Mouse (Mus musculus) embryonic facial prominence, embryonic 10.5 days (tissue): ENCODE data around the gene Flrt1. TPM values are rescaled to one million over a fixed set of nuclear protein-coding genes. Genes with fewer than 3 reads are reported as not detected.
"Not testable (repeated sequence)": the region's sequence is repeated elsewhere in the genome, so short reads cannot be mapped to it uniquely, and the experiment has no call there.

Experiments
- DNase-seq: peaks from one replicate; pipeline ENCODE4 v3.0.0-alpha.2; 2017; ENCODE audit warnings: low spot score
- H3K27ac ChIP-seq: fragments of 300-500 bp; sonication (generic); replicated peaks from 2 replicates; pipeline ENCODE4 v1.5.1; 2016; ENCODE audit warnings: mild to moderate bottlenecking
- H3K27me3 ChIP-seq: fragments of 300-500 bp; sonication (generic); replicated peaks from 2 replicates; pipeline ENCODE4 v1.6.1; 2016; ENCODE audit warnings: low read depth, mild to moderate bottlenecking; ENCODE audit not compliant: poor library complexity, severe bottlenecking
- H3K36me3 ChIP-seq: fragments of 300-500 bp; sonication (generic); replicated peaks from 2 replicates; pipeline ENCODE4 v1.6.1; 2016; ENCODE audit warnings: mild to moderate bottlenecking, moderate library complexity
- H3K4me1 ChIP-seq: fragments of 300-500 bp; sonication (generic); 2 replicates; pipeline ENCODE4 v1.6.1; 2016
- H3K4me3 ChIP-seq: fragments of 300-500 bp; sonication (generic); 2 replicates; pipeline ENCODE4 v1.5.1; 2016; ENCODE audit warnings: mild to moderate bottlenecking, moderate library complexity
- H3K9me3 ChIP-seq: fragments of 300-500 bp; sonication (generic); 2 replicates; pipeline ENCODE4 v1.6.1; 2016; ENCODE audit warnings: mild to moderate bottlenecking
- WGBS: fragments of 180-500 bp; shearing (Covaris S2); methylation state at CpG from one replicate; pipeline ENCODE4 v1.1.7; 2016; 5-methylcytosine and 5-hydroxymethylcytosine counted together
- polyA plus RNA-seq: library from polyadenylated mRNA; unstranded; fragments of >200 nt; fragmentation: Nextera tagmentation; extraction: Ambion mirVana; gene quantifications from 2 replicates; pipeline ENCODE4 v1.2.1, GENCODE M21; 2016

The Flrt1 gene
- polyA plus RNA-seq, 1 experiment from 2014 or later = 2.9 TPM

DNA sequence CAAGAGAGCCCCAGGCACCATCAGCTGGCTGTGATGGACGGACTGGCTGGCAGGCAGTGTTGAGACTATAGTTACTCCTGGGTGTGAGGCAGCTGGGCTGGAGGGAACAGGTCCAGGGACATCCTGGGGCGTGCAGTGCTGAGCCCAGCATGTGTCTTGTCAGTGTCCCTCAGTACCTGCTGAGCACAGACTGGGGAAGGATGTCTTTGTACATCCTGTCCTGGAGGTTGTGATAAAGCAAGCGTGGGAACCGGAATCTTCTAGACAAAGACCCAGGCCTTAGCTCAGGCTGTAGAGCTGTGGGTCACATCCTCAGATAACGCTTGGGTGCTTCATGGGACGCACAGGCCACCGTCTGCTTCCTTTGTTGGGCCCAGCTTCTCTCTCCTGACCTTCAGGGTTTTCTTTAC lies 15.7 kb downstream of the Flrt1 start:
- 35% methylated on average over 7 of the region's 7 CpGs for WGBS
- H3K4me1 ChIP-seq = peaks cover 66% of the 10 kb centered on the region
- H3K27ac ChIP-seq = peak overlapping the region; percentile 24
- no peaks in the 10 kb centered on the region for H3K9me3 ChIP-seq
- H3K27me3 ChIP-seq = peaks cover 89% of the 10 kb centered on the region
- no peaks in the 10 kb centered on the region for H3K36me3 ChIP-seq
- no peak overlapping the region for H3K4me3 ChIP-seq
- no peak for DNase-seq

DNA sequence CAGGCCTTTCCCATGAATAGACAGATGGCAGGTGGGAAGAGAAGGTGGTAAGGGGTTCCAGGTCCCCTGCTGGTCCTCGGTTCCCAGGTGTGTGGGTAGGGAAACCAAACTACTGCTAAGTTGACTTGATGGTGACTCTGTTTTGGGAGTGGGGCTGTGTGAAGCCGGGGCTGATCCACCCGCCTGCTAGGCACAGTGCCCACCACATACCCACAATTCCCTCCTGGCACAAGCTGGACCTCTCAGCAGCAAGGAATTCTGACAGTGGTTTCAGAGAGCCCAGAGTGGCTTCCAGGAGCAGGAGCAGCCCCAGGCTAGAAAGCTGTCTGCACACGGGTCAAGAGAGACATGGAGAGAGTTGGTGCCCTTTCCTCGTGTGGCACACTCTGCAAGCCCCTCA lies 16.5 kb downstream of the Flrt1 start:
- Histone ChIP-seq H3K9me3 (no peaks in the 10 kb centered on the region), H3K27me3 (peaks cover 91% of the 10 kb centered on the region), H3K4me1 (peaks cover 67% of the 10 kb centered on the region), H3K36me3 (no peaks in the 10 kb centered on the region), H3K4me3 (no peak overlapping the region), H3K27ac (no peak overlapping the region)
- 58% methylated on average over 5 of the region's 5 CpGs for WGBS
- DNase-seq = no peak

DNA sequence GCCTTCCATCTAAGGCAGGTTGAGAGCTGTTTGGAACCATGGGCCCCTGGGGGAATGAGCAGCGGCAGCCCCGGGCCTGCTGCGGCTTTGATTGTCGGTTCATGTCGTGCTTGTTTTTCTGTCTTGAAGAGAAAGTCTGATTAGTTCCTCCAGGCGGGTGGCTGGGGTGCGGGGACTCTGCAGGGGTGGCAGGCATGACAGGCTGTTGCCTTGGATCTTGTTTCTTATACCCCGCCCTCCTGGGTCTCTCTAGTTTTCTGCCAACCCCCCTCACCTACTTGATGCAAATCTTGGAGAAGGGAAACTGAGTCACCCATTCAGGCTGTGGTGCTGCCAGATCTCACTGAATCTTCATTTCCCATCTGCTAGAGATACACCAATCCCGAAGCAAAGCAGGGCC lies 17.0 kb downstream of the Flrt1 start:
- no peaks in the 10 kb centered on the region for H3K9me3 ChIP-seq
- DNase-seq = no peak
- no peak overlapping the region for H3K27ac ChIP-seq
- no peaks in the 10 kb centered on the region for H3K36me3 ChIP-seq
- H3K27me3 ChIP-seq = peaks cover 95% of the 10 kb centered on the region
- H3K4me3 ChIP-seq = 0 out of 2 replicates have a peak overlapping the region, but pooled peaks have one; percentile 9
- 15% methylated on average over 9 of the region's 9 CpGs for WGBS
- peaks cover 68% of the 10 kb centered on the region for H3K4me1 ChIP-seq

DNA sequence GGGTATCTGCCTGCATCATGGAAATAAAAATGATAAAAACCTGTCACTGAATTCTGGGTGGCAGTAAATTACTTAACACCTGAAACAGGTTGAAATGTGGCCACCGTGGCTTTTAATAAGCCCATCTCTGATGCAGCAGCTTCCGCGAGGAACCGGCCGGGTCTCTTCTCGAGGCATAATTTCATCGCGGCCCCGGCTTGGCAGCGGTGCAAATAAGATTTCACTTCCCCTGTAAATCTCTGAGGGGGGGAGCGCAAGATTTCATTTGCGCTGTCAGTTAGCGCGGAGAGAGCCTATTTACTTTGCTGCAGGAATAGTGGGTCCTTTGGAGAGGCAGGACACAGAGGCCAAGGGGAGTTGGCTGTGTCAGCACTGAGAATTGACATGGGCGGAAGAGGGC lies 20.8 kb downstream of the Flrt1 start:
- no peak for DNase-seq
- Histone ChIP-seq H3K27me3 (peaks cover 82% of the 10 kb centered on the region), H3K4me1 (peaks cover 42% of the 10 kb centered on the region), H3K9me3 (no peaks in the 10 kb centered on the region), H3K4me3 (no peak overlapping the region), H3K36me3 (no peaks in the 10 kb centered on the region), H3K27ac (no peak overlapping the region)
- WGBS = 84% methylated on average over 15 of the region's 15 CpGs

DNA sequence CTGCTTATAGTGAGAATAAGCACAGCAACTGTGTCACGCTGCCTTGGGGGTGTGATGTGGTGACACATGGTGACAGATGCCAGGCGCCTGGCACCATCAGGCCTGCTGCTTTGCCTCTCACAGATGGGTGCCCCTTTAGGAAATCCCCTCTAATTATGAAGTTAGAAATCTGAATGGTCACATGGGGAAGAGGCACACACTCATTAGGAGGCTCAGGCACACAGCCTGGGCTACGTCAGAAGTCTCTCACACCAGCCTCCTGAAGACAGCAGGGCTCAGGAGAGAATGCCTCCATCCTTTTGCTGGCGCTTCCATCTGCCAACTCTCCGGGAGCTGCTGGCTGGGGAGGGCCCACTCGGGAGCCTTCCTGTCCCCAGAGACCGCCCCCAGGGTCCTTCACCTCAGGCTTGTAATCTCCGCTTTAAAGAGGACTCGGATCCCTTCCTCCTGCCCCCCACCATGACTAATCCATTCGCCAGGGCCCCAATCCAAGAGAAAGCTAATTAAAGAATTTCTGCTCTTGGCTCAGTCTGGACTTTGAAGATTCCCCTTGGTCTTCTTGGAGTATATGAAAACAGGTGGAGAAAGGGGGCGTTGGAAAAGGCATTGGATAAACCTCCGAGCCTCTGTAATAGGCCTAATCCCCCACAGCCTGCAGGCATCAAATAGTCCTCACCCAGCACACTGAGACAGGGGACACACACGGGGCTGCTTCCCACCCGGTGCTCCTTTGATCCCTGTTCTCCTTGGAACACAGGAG lies 22.3 kb downstream of the Flrt1 start:
- Histone ChIP-seq H3K4me1 (peaks cover 38% of the 10 kb centered on the region), H3K36me3 (no peaks in the 10 kb centered on the region), H3K27ac (no peak overlapping the region), H3K9me3 (no peaks in the 10 kb centered on the region), H3K27me3 (peaks cover 67% of the 10 kb centered on the region), H3K4me3 (no peak overlapping the region)
- 23% methylated on average over 14 of the region's 14 CpGs for WGBS
- DNase-seq = no peak

DNA sequence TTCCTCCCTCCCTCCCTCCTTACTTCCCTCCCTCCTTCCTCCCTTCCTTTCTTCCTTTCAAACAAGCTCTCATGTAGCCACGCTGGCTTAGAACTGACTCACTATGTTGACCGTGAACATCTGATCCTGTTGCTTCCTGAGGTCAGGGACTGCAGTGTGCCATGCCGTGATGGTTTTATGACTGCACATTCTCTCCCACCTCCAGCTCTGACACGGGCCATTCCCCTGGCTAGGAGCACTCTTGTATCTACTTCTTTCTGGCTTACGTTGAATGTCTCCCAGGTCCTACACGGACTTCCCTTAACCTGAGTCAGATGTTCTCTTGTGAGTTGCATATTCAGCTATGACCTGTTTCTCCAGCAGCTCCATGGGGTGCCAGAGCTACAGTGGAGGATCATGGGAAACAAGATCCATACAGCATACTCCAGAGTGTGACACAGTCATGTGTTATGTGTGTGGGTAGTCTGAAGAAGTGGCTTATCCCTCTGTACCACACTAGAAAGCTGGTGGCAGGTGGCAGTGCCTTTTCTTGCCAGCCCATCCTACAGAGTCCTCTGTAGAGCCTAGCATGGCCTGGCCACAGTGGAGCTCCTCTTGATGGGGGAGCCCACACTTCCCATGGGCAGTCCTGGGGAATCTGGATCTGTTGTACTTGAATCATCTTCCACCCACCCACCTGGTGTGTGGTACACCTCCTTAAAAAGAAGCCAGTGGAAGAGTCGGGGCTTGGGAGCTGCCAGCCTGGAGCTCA lies 23.8 kb downstream of the Flrt1 start:
- DNase-seq = no peak
- 83% methylated on average over 7 of the region's 7 CpGs for WGBS
- peaks cover 38% of the 10 kb centered on the region for H3K4me1 ChIP-seq
- peaks cover 52% of the 10 kb centered on the region for H3K27me3 ChIP-seq
- no peaks in the 10 kb centered on the region for H3K9me3 ChIP-seq
- no peaks in the 10 kb centered on the region for H3K36me3 ChIP-seq
- H3K4me3 ChIP-seq = no peak overlapping the region
- H3K27ac ChIP-seq = no peak overlapping the region

DNA sequence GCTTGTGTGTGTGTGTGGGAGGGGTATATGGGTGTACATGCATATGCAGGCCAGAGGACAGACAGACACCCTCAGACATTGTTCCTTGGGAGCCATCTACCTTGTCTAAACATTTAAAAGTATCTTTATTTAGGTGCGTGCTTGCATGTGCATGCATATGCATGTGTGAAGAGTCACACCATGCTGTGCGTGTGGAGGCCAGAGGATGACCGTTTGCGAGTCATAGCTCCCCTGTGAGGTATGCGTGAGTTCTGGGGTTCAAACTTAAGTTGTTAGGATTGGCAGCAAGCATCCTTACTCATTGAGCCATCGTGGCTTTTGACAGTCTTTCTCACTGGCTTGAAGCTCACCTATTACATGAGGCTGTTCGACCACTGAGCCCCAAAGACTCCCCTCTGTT lies 27.3 kb downstream of the Flrt1 start:
- Histone ChIP-seq H3K9me3 (no peaks in the 10 kb centered on the region), H3K27me3 (peaks cover 31% of the 10 kb centered on the region), H3K27ac (no peak overlapping the region), H3K36me3 (no peaks in the 10 kb centered on the region), H3K4me3 (no peak overlapping the region), H3K4me1 (peaks cover 30% of the 10 kb centered on the region)
- DNase-seq = no peak
- 89% methylated on average over 7 of the region's 7 CpGs for WGBS

DNA sequence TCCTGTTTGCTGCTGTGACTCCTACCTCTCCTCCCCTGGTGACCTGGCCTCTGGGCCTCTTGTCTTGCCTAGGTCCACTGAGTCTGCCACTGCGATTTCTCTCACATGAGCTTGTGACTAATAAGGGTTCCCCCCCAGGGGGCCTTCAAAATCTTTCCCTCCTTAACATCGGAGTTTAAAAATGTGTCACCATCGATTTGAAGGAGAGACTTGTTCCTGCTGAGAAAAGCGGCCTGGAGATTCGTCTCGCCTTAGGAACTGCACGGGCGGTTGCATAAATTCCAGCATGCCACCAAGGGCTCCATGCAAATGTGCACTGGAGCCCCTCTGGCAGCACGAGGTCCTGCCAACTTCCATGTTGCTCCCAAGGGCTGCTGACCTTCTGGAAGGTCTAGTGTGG lies 27.9 kb downstream of the Flrt1 start:
- Histone ChIP-seq H3K4me1 (peaks cover 31% of the 10 kb centered on the region), H3K36me3 (no peaks in the 10 kb centered on the region), H3K9me3 (no peaks in the 10 kb centered on the region), H3K4me3 (no peak overlapping the region), H3K27ac (no peak overlapping the region), H3K27me3 (peaks cover 31% of the 10 kb centered on the region)
- 64% methylated on average over 9 of the region's 9 CpGs for WGBS
- DNase-seq = no peak

DNA sequence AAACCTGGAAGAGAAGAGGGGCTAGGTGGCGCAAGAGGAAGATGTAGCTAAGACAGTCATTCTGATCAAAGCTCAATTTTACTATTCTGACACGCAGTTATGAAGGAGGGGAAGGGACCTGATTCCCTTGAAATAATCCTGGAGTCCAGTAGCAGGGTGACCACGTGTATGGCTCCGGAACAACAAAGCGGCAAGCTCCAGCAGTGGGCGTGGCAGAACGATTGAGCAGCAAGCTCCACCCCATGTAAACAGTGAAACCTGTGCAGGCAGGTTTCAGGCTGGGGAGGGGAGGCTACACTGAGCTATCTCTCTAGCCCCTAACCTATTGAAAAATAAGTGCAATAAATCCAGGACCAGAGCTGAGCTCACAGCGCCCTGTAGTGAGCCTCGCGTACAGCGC lies 30.2 kb downstream of the Flrt1 start:
- H3K27ac ChIP-seq, H3K36me3 ChIP-seq, DNase-seq, H3K9me3 ChIP-seq, H3K4me3 ChIP-seq: not testable (repeated sequence)
- H3K27me3 ChIP-seq = peaks cover 37% of the 10 kb centered on the region
- 77% methylated on average over 11 of the region's 11 CpGs for WGBS
- H3K4me1 ChIP-seq = peaks cover 55% of the 10 kb centered on the region

DNA sequence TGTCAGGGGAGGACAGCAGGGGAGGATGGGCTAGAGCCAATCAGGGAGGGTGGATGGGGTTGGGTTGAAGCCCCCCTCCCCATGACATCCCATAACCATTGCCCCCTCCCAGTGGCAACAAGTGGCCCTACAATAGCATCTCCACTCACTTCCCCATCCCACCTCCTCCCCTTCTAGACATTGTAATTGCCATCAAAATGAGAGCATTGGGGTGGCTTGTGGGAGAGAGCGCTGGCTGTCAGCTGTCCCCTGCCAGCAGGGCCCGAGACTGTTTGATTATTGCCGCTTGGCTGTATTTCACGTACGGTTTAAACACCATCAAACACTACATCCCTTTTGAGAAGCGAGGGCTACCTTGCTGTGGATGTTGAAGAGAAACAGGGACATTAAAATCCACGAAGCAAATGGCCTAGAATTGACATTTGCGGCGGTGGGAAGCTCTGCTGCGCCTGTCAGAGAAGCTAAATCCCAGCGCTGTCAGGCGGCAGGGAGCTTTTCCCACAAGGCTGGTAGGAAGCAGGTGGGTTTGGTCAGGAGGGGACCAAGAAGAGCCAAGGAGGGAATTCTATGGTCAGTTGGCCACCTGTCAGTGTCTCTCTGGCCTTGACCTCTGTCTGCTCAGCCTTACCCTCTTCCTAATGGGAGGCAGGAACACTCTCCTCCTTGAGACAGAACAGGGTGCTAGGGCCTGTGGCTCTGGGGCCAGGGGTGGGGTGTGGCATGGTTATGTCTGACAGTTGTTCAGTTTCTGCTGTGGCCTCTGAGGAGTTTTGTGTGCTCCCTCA lies 31.3 kb downstream of the Flrt1 start:
- Histone ChIP-seq H3K4me3 (no peak overlapping the region), H3K27ac (peak overlapping the region; percentile 25; the same call in 1 of the 2 replicates), H3K9me3 (no peaks in the 10 kb centered on the region), H3K27me3 (peaks cover 44% of the 10 kb centered on the region), H3K36me3 (no peaks in the 10 kb centered on the region), H3K4me1 (peaks cover 58% of the 10 kb centered on the region)
- 53% methylated on average over 12 of the region's 12 CpGs for WGBS
- no peak for DNase-seq

DNA sequence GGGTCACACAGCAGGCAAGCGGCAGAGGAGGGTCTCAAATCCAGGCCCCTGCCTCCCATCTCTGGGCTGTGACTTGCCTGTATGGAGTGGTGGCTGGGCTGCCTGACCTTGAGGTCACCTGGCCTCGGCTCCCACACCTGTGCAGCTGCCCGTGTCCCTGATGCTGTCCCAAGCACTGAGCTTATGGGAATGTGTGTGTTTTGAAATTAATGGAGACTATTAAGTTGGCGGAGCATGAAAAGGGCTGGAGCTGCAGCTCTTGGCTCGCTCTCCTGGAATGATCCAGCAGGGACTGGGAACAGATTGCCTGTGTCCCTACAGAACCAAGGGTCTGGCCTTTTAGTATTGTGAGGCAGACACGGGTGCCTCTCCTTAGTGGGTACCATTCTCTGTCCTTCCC lies 33.3 kb downstream of the Flrt1 start:
- 69% methylated on average over 6 of the region's 6 CpGs for WGBS
- no peak for DNase-seq
- H3K4me3 ChIP-seq = no peak overlapping the region
- no peaks in the 10 kb centered on the region for H3K9me3 ChIP-seq
- H3K36me3 ChIP-seq = no peaks in the 10 kb centered on the region
- H3K27me3 ChIP-seq = peaks cover 61% of the 10 kb centered on the region
- peak overlapping the region; percentile 80; the same call in 1 of the 2 replicates for H3K27ac ChIP-seq
- peaks cover 69% of the 10 kb centered on the region for H3K4me1 ChIP-seq

DNA sequence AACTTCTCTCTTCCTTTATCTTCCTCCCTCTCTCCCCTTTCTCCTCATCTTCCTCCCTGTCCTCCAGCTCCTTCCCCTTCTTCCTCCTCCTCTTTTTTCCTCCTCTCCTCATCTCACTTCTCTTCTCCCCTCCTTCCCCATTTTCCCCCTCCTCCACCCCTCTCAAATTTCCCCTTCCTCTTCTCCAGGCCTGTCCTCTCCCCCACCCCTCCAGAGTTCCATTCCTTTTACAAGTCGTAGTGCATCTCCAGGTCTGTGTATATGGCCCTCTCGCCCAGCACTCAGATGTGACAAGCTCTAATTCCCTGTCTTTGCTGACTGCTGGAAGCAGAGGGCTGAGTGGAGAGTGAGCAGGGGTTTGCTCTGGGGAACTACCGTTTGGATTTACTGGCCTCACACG lies 34.8 kb downstream of the Flrt1 start:
- Histone ChIP-seq H3K36me3 (no peaks in the 10 kb centered on the region), H3K9me3 (no peaks in the 10 kb centered on the region), H3K4me3 (peak overlapping the region; percentile 49), H3K4me1 (peaks cover 82% of the 10 kb centered on the region), H3K27me3 (peaks cover 75% of the 10 kb centered on the region), H3K27ac (peak overlapping the region; percentile 80)
- WGBS = 8% methylated on average over 4 of the region's 4 CpGs
- DNase-seq = peak; percentile 50
